In the genomic region with DNA sequence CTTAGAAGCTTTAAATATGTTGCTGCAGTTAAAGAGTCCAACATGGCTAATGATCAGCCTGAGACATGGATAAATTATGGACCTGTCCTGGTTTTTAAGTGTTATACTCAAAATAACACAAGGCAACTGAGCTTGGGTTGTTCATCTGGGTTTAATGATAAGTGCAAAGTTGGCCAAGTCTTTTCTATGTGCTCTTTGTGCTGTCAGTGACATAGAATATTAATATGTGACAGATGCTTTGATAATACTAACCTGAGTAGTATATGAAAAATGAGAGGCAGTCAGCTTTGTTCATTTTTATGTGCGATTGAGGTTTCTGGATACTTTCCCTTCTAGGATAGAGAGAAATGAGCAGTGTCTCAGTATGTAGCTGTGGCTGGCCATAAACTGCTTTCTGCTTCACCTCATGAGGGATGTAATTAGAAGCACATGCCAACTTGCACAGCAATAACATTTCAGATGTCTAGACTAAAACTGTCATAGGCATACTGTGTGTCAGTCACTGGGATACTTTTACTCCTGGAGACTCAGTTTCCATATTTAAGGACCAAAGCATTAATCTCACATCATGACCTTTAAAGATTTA, we compare ENCODE assay signal across 21 mouse cellular contexts.
"Had no signal": no experiment of that assay in that cellular context is flagged by ENCODE, and none has a peak within 500 bp of the region (broad histone marks: within the 10 kb centered on the region; RNA-seq: fewer than 3 reads in every experiment).

No protein-coding gene starts in this region.

- DNase-seq: kidney, adult 11 months; kidney, adult 8-10 months; kidney, postnatal 10 days; kidney, postnatal 36 days; layer of hippocampus, postnatal 36 days; left cerebral cortex, postnatal 4 days; liver, embryonic 13.5 days; lung, adult 2 months; lung, postnatal 14 days; lung, postnatal 4 days; right cerebral cortex, adult 18-20 months; right cerebral cortex, postnatal 14 days; spleen, adult 18-20 months; thymus, postnatal 4 days had no signal

- H3K9me3 ChIP-seq: kidney, embryonic 15.5 days; liver, embryonic 13.5 days; midbrain, embryonic 12.5 days; midbrain, embryonic 15.5 days; neural tube, embryonic 12.5 days; neural tube, embryonic 15.5 days; stomach, embryonic 15.5 days had no signal

- H3K9ac ChIP-seq: kidney, embryonic 15.5 days; liver, embryonic 13.5 days; midbrain, embryonic 12.5 days; midbrain, embryonic 15.5 days; neural tube, embryonic 12.5 days; neural tube, embryonic 15.5 days; stomach, embryonic 15.5 days had no signal

- H3K4me2 ChIP-seq: kidney, embryonic 15.5 days; liver, embryonic 13.5 days; midbrain, embryonic 12.5 days; midbrain, embryonic 15.5 days; neural tube, embryonic 12.5 days; neural tube, embryonic 15.5 days; stomach, embryonic 15.5 days had no signal

- H3K27me3 ChIP-seq: kidney, embryonic 15.5 days; liver, embryonic 13.5 days; midbrain, embryonic 12.5 days; midbrain, embryonic 15.5 days; neural tube, embryonic 12.5 days; neural tube, embryonic 15.5 days; stomach, embryonic 15.5 days had no signal

- ATAC-seq: midbrain, embryonic 15.5 days had no signal

- H3K27ac ChIP-seq: kidney, embryonic 15.5 days; left cerebral cortex, adult 2 months; liver, embryonic 13.5 days; midbrain, embryonic 12.5 days; midbrain, embryonic 15.5 days; neural tube, embryonic 12.5 days; neural tube, embryonic 15.5 days; stomach, embryonic 15.5 days had no signal

- H3K4me1 ChIP-seq: kidney, embryonic 15.5 days; liver, embryonic 13.5 days; midbrain, embryonic 12.5 days; midbrain, embryonic 15.5 days; neural tube, embryonic 12.5 days; neural tube, embryonic 15.5 days; stomach, embryonic 15.5 days had no signal

- H3K36me3 ChIP-seq: kidney, embryonic 15.5 days; liver, embryonic 13.5 days; midbrain, embryonic 12.5 days; midbrain, embryonic 15.5 days; neural tube, embryonic 12.5 days; neural tube, embryonic 15.5 days; stomach, embryonic 15.5 days had no signal

- H3K4me3 ChIP-seq: kidney, embryonic 15.5 days; left cerebral cortex, adult 2 months; liver, embryonic 13.5 days; midbrain, embryonic 12.5 days; midbrain, embryonic 15.5 days; neural tube, embryonic 12.5 days; neural tube, embryonic 15.5 days; stomach, embryonic 15.5 days had no signal
